Mouse (Mus musculus) bone marrow, adult 2 months (tissue): Measurements from ENCODE around the gene Rps19bp1. TPM values are rescaled to one million over a fixed set of nuclear protein-coding genes. Genes with fewer than 3 reads are reported as not detected.
A peak's percentile ranks its signal among the peaks of the same experiment; 100 is the strongest.

Experiments
- H3K27ac ChIP-seq: fragments of 200-500 bp; 2 replicates; pipeline ENCODE4 v1.5.1; 2012; ENCODE audit warnings: low read depth, mild to moderate bottlenecking, control low read depth, inconsistent platforms, low read length; ENCODE audit not compliant: control insufficient read depth, poor library complexity, insufficient read depth
- H3K4me1 ChIP-seq: fragments of 200-500 bp; 2 replicates; pipeline ENCODE4 v1.6.1; 2011; ENCODE audit warnings: low read length; ENCODE audit not compliant: control insufficient read depth, insufficient read depth
- H3K4me3 ChIP-seq: fragments of 200-500 bp; replicated peaks from 2 replicates; pipeline ENCODE3; 2011; ENCODE audit warnings: mild to moderate bottlenecking, low read depth, low read length, control low read depth; ENCODE audit not compliant: control insufficient read depth
- CTCF ChIP-seq: fragments of 200-500 bp; IDR thresholded peaks from 2 replicates; pipeline ENCODE4 v1.5.1; 2011; ENCODE audit warnings: low read length, control low read depth; ENCODE audit not compliant: control insufficient read depth, insufficient read depth
- POLR2A ChIP-seq: fragments of 200-500 bp; IDR thresholded peaks from 2 replicates; pipeline ENCODE4 v1.6.1; 2011; ENCODE audit warnings: low read depth, mild to moderate bottlenecking, control low read depth, low read length, borderline replicate concordance; ENCODE audit not compliant: control insufficient read depth
- WGBS: fragments of 180-500 bp; shearing (Covaris S2); methylation state at CpG from one replicate; pipeline ENCODE4 v1.1.7; 2018; 5-methylcytosine and 5-hydroxymethylcytosine counted together
- polyA plus RNA-seq: library from polyadenylated mRNA; stranded (reverse); fragments of >200 nt; gene quantifications from 2 replicates; pipeline ENCODE4 v1.2.4, GENCODE M21; 2011; ENCODE audit warnings: low replicate concordance; ENCODE audit not compliant: missing spikeins, insufficient read depth, insufficient read length

The Rps19bp1 gene
- polyA plus RNA-seq, result 21.3 and 53.7 TPM in 2 replicates

DNA sequence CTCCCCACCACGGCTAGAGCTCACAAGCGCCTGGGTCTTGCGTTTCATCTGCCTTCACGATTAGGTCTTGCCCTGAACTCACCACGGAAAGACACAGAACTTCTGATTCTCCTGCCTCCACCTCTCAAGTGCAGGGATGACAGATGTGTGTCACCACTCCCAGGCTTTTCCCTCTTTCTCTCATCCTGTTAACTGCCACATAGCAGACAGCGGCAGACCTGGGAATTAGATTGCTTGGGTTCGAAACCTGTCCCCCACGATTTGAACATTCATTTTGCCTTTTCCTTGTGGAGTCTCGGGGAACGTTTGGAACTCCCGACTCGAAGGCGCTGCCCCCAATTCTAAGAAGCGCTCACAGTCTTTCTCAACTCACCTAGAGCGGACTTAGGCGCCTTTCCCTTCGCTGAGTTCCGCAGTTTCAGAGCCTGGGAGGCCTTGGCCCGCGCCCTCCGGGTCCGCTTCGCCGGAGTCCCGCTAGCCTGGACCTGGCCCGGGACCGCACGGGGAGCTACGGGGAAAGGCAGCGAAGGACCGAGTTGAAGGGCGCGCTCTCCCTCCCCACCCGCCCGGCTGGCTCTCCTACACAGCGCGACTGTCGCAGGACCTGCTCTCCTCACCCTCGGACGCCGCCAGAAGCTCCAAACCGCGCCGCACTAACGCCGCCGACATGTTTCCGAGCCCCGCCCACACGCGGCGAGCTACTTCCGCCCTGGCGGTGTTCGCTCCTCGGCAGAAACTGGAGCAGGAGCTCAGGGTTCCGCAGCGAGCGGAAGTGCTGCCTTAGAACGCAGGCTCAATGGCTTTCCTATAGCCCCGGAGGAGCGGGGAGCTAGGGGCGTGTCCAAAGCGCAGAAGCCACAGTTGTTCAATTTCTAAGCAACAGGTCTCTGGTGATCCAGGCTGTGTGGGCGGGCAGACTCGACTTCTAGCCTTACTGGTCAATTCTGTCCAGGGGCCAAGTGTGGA, at the start of gene Rps19bp1:
Gene Rps19bp1, minus strand, starts transcription at position 706 of the 966 bp plus-strand sequence.
- Histone ChIP-seq H3K27ac (peak within 1 kb of the TSS; percentile 35), H3K4me1 (no peaks in the 10 kb centered on the region; the same call in 1 of the 2 replicates), H3K4me3 (peak within 1 kb of the TSS; percentile 71)
- under 1% methylated on average over 66 of the region's 66 CpGs for WGBS
- TF ChIP-seq CTCF, result no peak; the same call in 1 of the 2 replicates
- peak; percentile 84; the same call in 1 of the 2 replicates for TF ChIP-seq POLR2A

- no peak overlapping the region for H3K27ac ChIP-seq
- TF ChIP-seq CTCF, result no peak
- no peak for TF ChIP-seq POLR2A
- H3K4me1 ChIP-seq, result no peaks in the 10 kb centered on the region
- no peak overlapping the region for H3K4me3 ChIP-seq
- WGBS, result 33% methylated on average over 8 of the region's 8 CpGs
Measured at GRCm38 (mm10) chr15:80306146-80306545, 42.0 kb upstream of the Rps19bp1 start.

GRCm38 (mm10) chr15:80304188-80304587, 40.1 kb upstream of the Rps19bp1 start:
- TF ChIP-seq POLR2A, result no peak
- TF ChIP-seq CTCF, result no peak
- Histone ChIP-seq H3K27ac (no peak overlapping the region), H3K4me3 (no peak overlapping the region), H3K4me1 (no peaks in the 10 kb centered on the region)
- 88% methylated on average over 12 of the region's 12 CpGs for WGBS

GRCm38 (mm10) chr15:80303779-80304178, 39.7 kb upstream of the Rps19bp1 start:
- no peak for TF ChIP-seq POLR2A
- no peak for TF ChIP-seq CTCF
- WGBS, result 79% methylated on average over 14 of the region's 14 CpGs
- no peak overlapping the region for H3K4me3 ChIP-seq
- H3K27ac ChIP-seq, result no peak overlapping the region
- no peaks in the 10 kb centered on the region for H3K4me1 ChIP-seq

GRCm38 (mm10) chr15:80297146-80297545, 33.0 kb upstream of the Rps19bp1 start:
- H3K27ac ChIP-seq, result no peak overlapping the region
- no peak overlapping the region for H3K4me3 ChIP-seq
- no peak for TF ChIP-seq CTCF
- no peak for TF ChIP-seq POLR2A
- H3K4me1 ChIP-seq, result no peaks in the 10 kb centered on the region
- 80% methylated on average over 1 of the region's 1 CpGs for WGBS

DNA sequence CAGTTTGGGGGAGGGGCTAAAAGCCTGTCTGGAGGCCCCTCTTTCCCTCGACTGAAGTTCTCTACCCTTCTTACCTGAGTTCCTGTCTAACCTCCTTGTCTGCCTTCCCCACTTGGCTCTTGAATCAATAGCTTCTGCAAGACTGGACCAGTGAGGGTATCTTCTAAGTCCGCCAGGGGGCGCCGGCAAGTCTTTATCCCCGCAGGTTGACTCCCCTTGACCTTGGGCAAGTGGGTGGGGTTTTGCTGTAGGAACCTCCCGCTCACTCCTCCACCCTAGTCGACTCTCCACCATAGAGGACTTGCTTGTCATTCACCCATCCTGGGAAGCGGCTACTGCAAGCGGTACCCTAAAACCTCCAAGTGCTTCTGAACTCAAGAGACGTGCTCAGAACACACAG, 25.3 kb upstream of the Rps19bp1 start:
- H3K4me3 ChIP-seq, result no peak overlapping the region
- 13% methylated on average over 10 of the region's 10 CpGs for WGBS
- no peak for TF ChIP-seq POLR2A
- TF ChIP-seq CTCF, result peak; percentile 68

GRCm38 (mm10) chr15:80288036-80288435, 23.9 kb upstream of the Rps19bp1 start:
- no peak for TF ChIP-seq POLR2A
- no peak for TF ChIP-seq CTCF
- Histone ChIP-seq H3K27ac (no peak overlapping the region), H3K4me3 (no peak overlapping the region), H3K4me1 (no peaks in the 10 kb centered on the region)
- 13% methylated on average over 23 of the region's 23 CpGs for WGBS

More for the DNA sequence above, 25.3 kb upstream of the Rps19bp1 start:
- no peaks in the 10 kb centered on the region for H3K4me1 ChIP-seq
- H3K27ac ChIP-seq, result no peak overlapping the region

DNA sequence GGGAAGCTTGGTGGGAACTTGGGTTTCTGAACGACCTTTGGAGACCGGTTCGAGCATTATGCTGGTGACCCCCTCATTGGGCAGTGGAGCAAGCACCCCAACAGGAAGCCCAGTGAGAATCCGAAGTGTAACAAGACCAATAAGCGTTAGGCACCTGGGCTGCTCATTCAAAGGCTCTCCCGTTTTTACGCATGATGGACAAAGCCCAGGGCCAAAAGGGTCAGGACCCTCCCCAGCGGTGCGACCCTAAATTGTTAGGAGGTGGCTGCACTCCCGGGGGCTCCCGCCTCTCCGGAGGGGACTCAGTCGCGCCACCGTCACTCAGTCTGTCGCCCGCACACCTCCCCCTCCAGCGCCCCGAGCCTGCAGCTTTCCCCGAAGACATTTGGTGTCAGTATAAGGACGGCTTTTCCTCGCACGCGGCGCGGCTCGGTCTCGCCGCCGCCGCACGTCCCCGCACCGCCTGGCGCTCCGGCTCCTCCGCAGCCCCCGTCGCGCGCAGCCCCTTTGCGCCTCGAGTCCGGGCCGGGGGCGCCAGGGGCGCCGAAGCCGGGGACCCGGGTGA, 22.8 kb upstream of the Rps19bp1 start, which contains the start of gene Cacna1i:
Gene Cacna1i, plus strand, starts transcription at position 388 of the 565 bp plus-strand sequence.
- 3% methylated on average over 49 of the region's 50 CpGs for WGBS
- TF ChIP-seq POLR2A (no peak), CTCF (no peak)
- no peak within 1 kb of the TSS for H3K4me3 ChIP-seq

More for the DNA sequence above, 22.8 kb upstream of the Rps19bp1 start, which contains the start of gene Cacna1i:
- Histone ChIP-seq H3K4me1 (no peaks in the 10 kb centered on the region), H3K27ac (no peak within 1 kb of the TSS)
